Mouse (Mus musculus): ENCODE data around the gene Gm8108. TPM values are rescaled to one million over a fixed set of nuclear protein-coding genes. Genes with fewer than 3 reads are reported as not detected.

Gm8108 gene
- total RNA-seq (2023), result not detected

DNA sequence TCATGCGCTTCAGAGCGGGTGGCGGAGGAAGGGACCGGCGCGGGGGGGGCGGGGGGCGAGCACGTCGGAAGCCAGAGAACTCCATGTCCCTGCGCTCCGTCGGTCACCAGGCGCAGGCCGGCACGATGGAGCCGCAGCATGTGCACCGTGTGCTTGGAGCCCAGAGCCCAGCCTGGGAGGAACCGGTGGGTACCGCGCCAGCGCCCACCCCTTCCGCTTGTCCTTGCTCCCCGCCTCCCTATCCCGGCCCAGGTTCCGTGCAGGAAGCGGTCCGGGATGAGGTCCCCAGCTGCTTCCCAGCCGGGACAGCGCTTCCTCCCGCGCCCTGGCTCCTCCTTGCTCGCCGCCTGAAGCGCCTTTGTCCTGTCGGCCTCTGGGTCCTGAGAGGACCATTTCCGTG is at the start of gene Gm8108:
Gm8108 (plus strand) TSS at position 101 of the 400 bp plus-strand sequence.

DNA sequence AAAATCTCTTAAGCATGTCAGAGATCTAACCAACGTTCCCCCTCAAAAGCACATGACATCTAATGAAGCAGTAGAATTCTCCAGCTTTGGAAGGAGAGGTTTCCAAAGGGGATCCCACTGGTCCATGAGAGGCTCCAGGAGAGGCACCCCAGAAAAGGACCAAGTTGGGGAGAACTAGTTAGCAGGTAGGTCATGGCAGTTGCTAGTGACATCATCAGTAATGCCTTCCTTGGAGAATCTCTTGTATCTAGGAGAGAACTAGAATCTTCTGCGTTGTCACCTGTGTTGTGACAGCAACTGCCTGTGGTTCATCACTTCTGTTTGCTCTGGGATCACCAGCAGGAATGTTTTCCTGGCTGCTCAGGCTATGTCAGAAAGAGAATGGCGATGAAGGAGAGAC is 26.5 kb upstream of the Gm8108 start, which contains the start of gene Gm3115:
Gm3115 (plus strand) TSS at position 301 of the 400 bp plus-strand sequence.

DNA sequence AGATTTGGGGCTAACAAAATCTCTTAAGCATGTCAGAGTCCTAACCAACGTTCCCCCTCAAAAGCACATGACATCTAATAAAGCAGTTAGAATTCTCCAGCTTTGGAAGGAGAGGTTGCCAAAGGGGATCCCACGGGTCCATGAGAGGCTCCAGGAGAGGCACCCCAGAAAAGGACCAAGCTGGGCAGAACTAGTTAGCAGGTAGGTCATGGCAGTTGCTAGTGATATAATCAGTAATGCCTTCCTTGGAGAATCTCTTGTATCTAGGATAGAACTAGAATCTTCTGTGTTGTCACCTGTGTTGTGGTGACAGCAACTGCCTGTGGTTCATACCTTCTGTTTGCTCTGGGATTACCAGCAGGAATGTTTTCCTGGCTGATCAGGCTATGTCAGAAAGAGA is 54.4 kb downstream of the Gm8108 start, which contains the start of gene Gm3127:
Gm3127 (plus strand) TSS at position 301 of the 400 bp plus-strand sequence.

Other genes with a start within 250 kb of the Gm8108 start
- gene Gm2916, start 226.4 kb upstream of the Gm8108 start, total RNA-seq (2023), result not detected
- gene Gm3029, start 178.8 kb upstream of the Gm8108 start, total RNA-seq (2023), result not detected
- not detected for gene Gm3095, start 147.0 kb upstream of the Gm8108 start, total RNA-seq (2023)
- not detected for gene Gm3099, start 112.1 kb upstream of the Gm8108 start, total RNA-seq (2023)
- not detected for gene Gm5796, start 86.6 kb upstream of the Gm8108 start, total RNA-seq (2023)
- not detected for gene Gm3115, start 26.4 kb upstream of the Gm8108 start, total RNA-seq (2023)
- gene Gm3127, start 54.5 kb downstream of the Gm8108 start, total RNA-seq (2023), result not detected
- gene Gm2974, start 72.0 kb downstream of the Gm8108 start, total RNA-seq (2023), result not detected
- not detected for gene Gm3138, start 139.1 kb downstream of the Gm8108 start, total RNA-seq (2023)
- not detected for gene Gm3149, start 206.8 kb downstream of the Gm8108 start, total RNA-seq (2023)
- gene 2610042L04Rik, start 224.2 kb downstream of the Gm8108 start, total RNA-seq (2023), result not detected